In genomic region chr2:33580697-33581448, GRCm38 (mm10) we compare ENCODE assay signal across 10 mouse cellular contexts. TPM values are rescaled to one million over a fixed set of nuclear protein-coding genes. Genes with fewer than 3 reads are reported as not detected.
A peak's percentile ranks its signal among the peaks of the same experiment; 100 is the strongest.
DNase-seq lines count a peak whose midpoint lies in the region; ATAC-seq lines count a peak whose summit lies in the region.
"Had no signal": no experiment of that assay in that cellular context is flagged by ENCODE, and none has a peak within 500 bp of the region (broad histone marks: within the 10 kb centered on the region; RNA-seq: fewer than 3 reads in every experiment).

No protein-coding gene starts in this region.

- H3K27me3 ChIP-seq in heart, embryonic 13.5 days (replicated peaks) = peaks cover 100% of the 10 kb centered on the region
- peaks cover 97% of the 10 kb centered on the region for H3K27me3 ChIP-seq in hindbrain, embryonic 13.5 days
- H3K27me3 ChIP-seq in liver, embryonic 16.5 days (ENCODE audit: control insufficient read depth, insufficient read depth, low read depth, low read length) = peaks cover 52% of the 10 kb centered on the region
- H3K27me3 ChIP-seq in stomach, embryonic 16.5 days (ENCODE audit: control insufficient read depth, insufficient read depth, low read length) = peaks cover 43% of the 10 kb centered on the region

- WGBS in heart, embryonic 13.5 days = 2% methylated on average over 34 of the region's 34 CpGs
- WGBS in hindbrain, embryonic 13.5 days = under 1% methylated on average over 34 of the region's 34 CpGs
- 2% methylated on average over 34 of the region's 34 CpGs for WGBS in liver, embryonic 16.5 days (ENCODE audit: insufficient replicate concordance)
- 2% methylated on average over 34 of the region's 34 CpGs for WGBS in stomach, embryonic 16.5 days

- no peaks in the 10 kb centered on the region for H3K36me3 ChIP-seq in heart, embryonic 13.5 days
- H3K36me3 ChIP-seq in hindbrain, embryonic 13.5 days = no peaks in the 10 kb centered on the region
- no peaks in the 10 kb centered on the region for H3K36me3 ChIP-seq in liver, embryonic 16.5 days (ENCODE audit: control insufficient read depth, insufficient read depth)
- H3K36me3 ChIP-seq in stomach, embryonic 16.5 days (ENCODE audit: control insufficient read depth, insufficient read depth, low read length) = no peaks in the 10 kb centered on the region
- H3K36me3 ChIP-seq: G1E had no signal

- no peaks in the 10 kb centered on the region for H3K9me3 ChIP-seq in heart, embryonic 13.5 days
- no peaks in the 10 kb centered on the region for H3K9me3 ChIP-seq in hindbrain, embryonic 13.5 days
- no peaks in the 10 kb centered on the region for H3K9me3 ChIP-seq in liver, embryonic 16.5 days (replicated peaks; ENCODE audit: control insufficient read depth, low read length)
- H3K9me3 ChIP-seq in stomach, embryonic 16.5 days (replicated peaks; ENCODE audit: control insufficient read depth, low read length) = no peaks in the 10 kb centered on the region
- H3K9me3 ChIP-seq: G1E had no signal

- H3K9ac ChIP-seq in heart, embryonic 13.5 days = peak overlapping the region; percentile 59; the same call in 1 of the 2 replicates
- peak overlapping the region; percentile 58 for H3K9ac ChIP-seq in hindbrain, embryonic 13.5 days
- no peak overlapping the region for H3K9ac ChIP-seq in liver, embryonic 16.5 days (ENCODE audit: low read depth, low read length)
- no peak overlapping the region for H3K9ac ChIP-seq in stomach, embryonic 16.5 days (ENCODE audit: low read length)

- peak overlapping the region; percentile 67 for H3K4me2 ChIP-seq in heart, embryonic 13.5 days
- peak overlapping the region; percentile 52 for H3K4me2 ChIP-seq in hindbrain, embryonic 13.5 days
- peak overlapping the region; percentile 38 for H3K4me2 ChIP-seq in liver, embryonic 16.5 days (ENCODE audit: low read depth, low read length)
- H3K4me2 ChIP-seq in stomach, embryonic 16.5 days (ENCODE audit: low read depth, low read length) = peak overlapping the region; percentile 50

- no peak for ATAC-seq in heart, embryonic 13.5 days (ENCODE audit: extremely low read depth, insufficient number of reproducible peaks, low FRiP score, low TSS enrichment)
- ATAC-seq in hindbrain, embryonic 13.5 days (ENCODE audit: low FRiP score) = peak; percentile 41
- ATAC-seq in liver, embryonic 16.5 days (ENCODE audit: low read depth) = no peak
- ATAC-seq in stomach, embryonic 16.5 days (ENCODE audit: insufficient read depth, low FRiP score) = no peak

- no peak for DNase-seq in heart, adult 9 months (ENCODE audit: low spot score in 2 of 2)
- DNase-seq in R1 (ENCODE audit: low read depth, low spot score) = peak; percentile 81
- DNase-seq in adrenal gland, postnatal 36 days = no peak
- DNase-seq in urinary bladder, postnatal 14 days (ENCODE audit: low spot score) = no peak

- no peak overlapping the region for H3K27ac ChIP-seq in heart, embryonic 13.5 days (replicated peaks)
- H3K27ac ChIP-seq in hindbrain, embryonic 13.5 days = peak overlapping the region; percentile 89
- H3K27ac ChIP-seq in liver, embryonic 16.5 days (ENCODE audit: low read length) = no peak overlapping the region
- no peak overlapping the region for H3K27ac ChIP-seq in stomach, embryonic 16.5 days (ENCODE audit: low read length)

- H3K4me1 ChIP-seq in heart, embryonic 13.5 days = peaks cover 29% of the 10 kb centered on the region
- H3K4me1 ChIP-seq in hindbrain, embryonic 13.5 days (replicated peaks) = peaks cover 66% of the 10 kb centered on the region
- H3K4me1 ChIP-seq in liver, embryonic 16.5 days (ENCODE audit: control insufficient read depth, low read depth, low read length) = no peaks in the 10 kb centered on the region; the same call in 1 of the 2 replicates
- peaks cover 16% of the 10 kb centered on the region for H3K4me1 ChIP-seq in stomach, embryonic 16.5 days (ENCODE audit: control insufficient read depth, insufficient read depth, low read length)

- H3K4me3 ChIP-seq in heart, embryonic 13.5 days = peak overlapping the region; percentile 43
- peak overlapping the region; percentile 15 for H3K4me3 ChIP-seq in hindbrain, embryonic 13.5 days
- H3K4me3 ChIP-seq in liver, embryonic 16.5 days (ENCODE audit: low read depth, low read length) = 0 out of 2 replicates have a peak overlapping the region, but pooled peaks have one; percentile 10
- H3K4me3 ChIP-seq in stomach, embryonic 16.5 days (replicated peaks; ENCODE audit: low read length) = peak overlapping the region; percentile 35

RNA-seq across cellular contexts. Expression of gene Lmx1b, which starts 59.4 kb away (rescaled TPM):
- not detected in 2 replicates for polyA plus RNA-seq in heart, embryonic 13.5 days (2015; fragmentation: Nextera tagmentation; extraction: Ambion mirVana)
- 6.3 and 6.7 TPM in 2 replicates for polyA plus RNA-seq in hindbrain, embryonic 13.5 days (2015; fragmentation: Nextera tagmentation; extraction: Ambion mirVana)
- not detected in 2 replicates for polyA plus RNA-seq in liver, embryonic 16.5 days (2015; fragmentation: Nextera tagmentation; extraction: Ambion mirVana)
- polyA plus RNA-seq in stomach, embryonic 16.5 days (2015; fragmentation: Nextera tagmentation; extraction: Ambion mirVana) = not detected in 2 replicates
- total RNA-seq in adrenal gland, postnatal 36 days (2021) = under 1 TPM in 1 of 2 experiments, not detected in 1; 0.07 TPM
- polyA plus RNA-seq: G1E; gonadal fat pad, adult 2 months had no signal

Comparison
In these comparisons a context has a peak if more than half of its experiments do, and no peak if none do; other contexts are left out.
1. H3K9ac ChIP-seq: peak in heart, embryonic 13.5 days (single experiment) and hindbrain, embryonic 13.5 days (single experiment); none in liver, embryonic 16.5 days (single experiment) and stomach, embryonic 16.5 days (single experiment).
2. Peak in every context shown above with its lines, with median percentiles within 50 percentile points of each other: H3K4me2 ChIP-seq and H3K4me3 ChIP-seq.